Mouse (Mus musculus): ENCODE data around the gene Abhd4. TPM values are rescaled to one million over a fixed set of nuclear protein-coding genes. Genes with fewer than 3 reads are reported as not detected.

Abhd4 gene
- polyA plus RNA-seq, 1 experiment: 82.0 TPM

DNA sequence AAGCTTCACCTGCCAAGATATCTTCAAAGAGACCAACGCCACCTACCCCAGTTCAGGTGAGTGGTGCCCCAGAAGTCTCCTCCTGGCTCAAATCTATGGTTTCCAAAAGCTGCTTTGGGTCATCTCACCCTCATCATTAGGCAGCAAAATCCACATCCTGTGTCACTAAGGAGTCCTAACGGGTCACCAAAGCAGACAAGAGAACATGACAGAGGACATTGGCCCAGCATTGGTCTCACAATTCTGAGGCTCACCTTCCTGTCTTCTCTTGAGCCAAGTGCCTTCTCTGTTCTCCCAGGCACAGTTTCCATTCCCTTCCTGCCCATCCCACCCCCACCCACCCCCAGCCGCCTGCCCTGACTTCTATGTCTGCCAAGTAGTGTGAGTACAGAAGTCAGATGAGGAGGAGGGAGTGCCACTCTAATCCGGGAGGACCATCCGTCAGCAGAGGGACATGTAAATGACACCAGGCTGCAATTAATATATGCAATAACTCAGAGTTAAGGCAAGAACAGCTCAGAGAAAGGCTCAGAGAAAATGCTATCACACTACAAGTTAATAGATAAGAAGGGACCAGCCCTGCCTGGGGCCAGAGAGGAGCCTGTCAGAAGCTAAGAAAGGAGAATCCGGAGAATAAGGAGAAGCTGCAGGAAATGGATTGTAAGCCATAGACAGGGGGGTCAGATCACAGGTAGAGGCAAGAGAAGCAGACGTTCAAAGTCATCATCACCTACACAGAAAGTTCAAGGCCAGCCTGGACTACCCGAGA, 33.1 kb upstream of the Abhd4 start:
- TF ChIP-seq CTCF (IDR thresholded peaks at IDR 0.05; ENCODE audit: low read depth, low read length) (no peak), POLR2A (IDR thresholded peaks at IDR 0.05; ENCODE audit: borderline replicate concordance, low read depth, low read length) (no peak)
- no peak overlapping the region for H3K27ac ChIP-seq (ENCODE audit: insufficient read depth, low read depth, low read length)
- peaks cover 9% of the 10 kb centered on the region for H3K4me1 ChIP-seq (ENCODE audit: control insufficient read depth, insufficient read depth, low read length)
- no peak overlapping the region for H3K4me3 ChIP-seq (ENCODE audit: insufficient read depth, low read length)

- H3K27ac ChIP-seq (ENCODE audit: insufficient read depth, low read depth, low read length): no peak overlapping the region
- H3K4me1 ChIP-seq (ENCODE audit: control insufficient read depth, insufficient read depth, low read length): peaks cover 11% of the 10 kb centered on the region
- TF ChIP-seq POLR2A (IDR thresholded peaks at IDR 0.05; ENCODE audit: borderline replicate concordance, low read depth, low read length): no peak
- no peak for TF ChIP-seq CTCF (IDR thresholded peaks at IDR 0.05; ENCODE audit: low read depth, low read length)
- no peak overlapping the region for H3K4me3 ChIP-seq (ENCODE audit: insufficient read depth, low read length)
Observed at GRCm38 (mm10) chr14:54221641-54222040, 32.3 kb upstream of the Abhd4 start.

GRCm38 (mm10) chr14:54222289-54222727, 31.7 kb upstream of the Abhd4 start:
- TF ChIP-seq POLR2A (IDR thresholded peaks at IDR 0.05; ENCODE audit: borderline replicate concordance, low read depth, low read length) (no peak), CTCF (IDR thresholded peaks at IDR 0.05; ENCODE audit: low read depth, low read length) (no peak)
- Histone ChIP-seq H3K27ac (ENCODE audit: insufficient read depth, low read depth, low read length) (peak overlapping the region; percentile 19; the same call in 1 of the 2 replicates), H3K4me1 (ENCODE audit: control insufficient read depth, insufficient read depth, low read length) (peaks cover 16% of the 10 kb centered on the region), H3K4me3 (ENCODE audit: insufficient read depth, low read length) (no peak overlapping the region)

DNA sequence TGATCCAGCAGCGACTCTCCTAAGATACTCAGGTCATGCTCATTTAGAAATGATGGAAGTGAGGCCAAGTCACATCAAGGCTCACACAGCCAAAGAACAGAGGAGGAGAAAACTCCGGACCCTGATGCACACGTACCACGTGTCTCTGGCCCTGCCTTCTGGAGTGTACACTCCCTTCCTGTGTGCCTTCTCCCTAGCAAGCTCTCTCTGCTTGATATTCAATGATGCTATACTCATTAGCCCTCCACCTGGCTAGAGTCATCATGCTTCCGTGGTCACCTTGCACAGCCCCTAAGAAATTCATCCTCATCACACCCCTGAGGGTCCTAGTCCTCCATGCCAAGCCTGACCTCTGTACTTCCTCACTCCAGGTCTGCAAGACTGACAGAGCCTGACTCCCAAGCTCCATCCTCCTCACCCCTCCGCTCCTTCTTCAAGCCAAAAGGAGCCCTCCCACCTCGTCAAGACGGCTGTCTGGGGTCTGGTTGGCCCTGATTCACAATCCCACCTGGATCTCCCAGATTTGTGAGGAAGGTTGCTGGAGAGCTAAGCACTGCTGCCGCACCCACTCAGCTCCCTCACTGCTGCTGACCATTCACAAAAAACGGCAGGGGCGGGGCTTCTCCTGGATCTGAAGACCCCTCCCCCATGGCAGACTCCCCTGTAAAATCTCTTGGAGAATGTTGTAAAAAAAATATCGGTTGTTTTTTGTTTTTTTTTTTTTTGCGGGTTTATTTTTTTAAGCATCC, 30.5 kb upstream of the Abhd4 start:
- Histone ChIP-seq H3K4me1 (ENCODE audit: control insufficient read depth, insufficient read depth, low read length) (peaks cover 21% of the 10 kb centered on the region), H3K27ac (ENCODE audit: insufficient read depth, low read depth, low read length) (no peak overlapping the region), H3K4me3 (ENCODE audit: insufficient read depth, low read length) (no peak overlapping the region)
- TF ChIP-seq POLR2A (IDR thresholded peaks at IDR 0.05; ENCODE audit: borderline replicate concordance, low read depth, low read length): no peak
- TF ChIP-seq CTCF (IDR thresholded peaks at IDR 0.05; ENCODE audit: low read depth, low read length): no peak

DNA sequence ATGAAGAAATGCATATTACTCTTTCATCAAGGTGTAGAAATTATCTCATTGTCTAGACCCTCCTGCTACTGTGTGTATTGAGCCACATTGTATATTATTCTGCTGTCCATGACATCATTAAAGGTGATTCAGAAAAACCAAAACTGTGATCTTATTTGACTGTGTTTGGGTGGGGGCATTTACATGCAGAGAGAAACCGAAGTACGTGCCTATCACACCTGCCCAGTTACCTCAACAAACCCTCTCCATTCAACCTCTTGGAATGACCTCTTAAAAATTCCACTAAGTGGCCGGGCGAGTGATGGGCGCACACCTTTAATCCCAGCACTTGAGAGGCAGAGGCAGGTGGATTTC, 29.9 kb upstream of the Abhd4 start:
- H3K27ac ChIP-seq (ENCODE audit: insufficient read depth, low read depth, low read length): no peak overlapping the region
- H3K4me1 ChIP-seq (ENCODE audit: control insufficient read depth, insufficient read depth, low read length): peaks cover 21% of the 10 kb centered on the region
- TF ChIP-seq POLR2A (IDR thresholded peaks at IDR 0.05; ENCODE audit: borderline replicate concordance, low read depth, low read length) (no peak), CTCF (IDR thresholded peaks at IDR 0.05; ENCODE audit: low read depth, low read length) (no peak)
- no peak overlapping the region for H3K4me3 ChIP-seq (ENCODE audit: insufficient read depth, low read length)

DNA sequence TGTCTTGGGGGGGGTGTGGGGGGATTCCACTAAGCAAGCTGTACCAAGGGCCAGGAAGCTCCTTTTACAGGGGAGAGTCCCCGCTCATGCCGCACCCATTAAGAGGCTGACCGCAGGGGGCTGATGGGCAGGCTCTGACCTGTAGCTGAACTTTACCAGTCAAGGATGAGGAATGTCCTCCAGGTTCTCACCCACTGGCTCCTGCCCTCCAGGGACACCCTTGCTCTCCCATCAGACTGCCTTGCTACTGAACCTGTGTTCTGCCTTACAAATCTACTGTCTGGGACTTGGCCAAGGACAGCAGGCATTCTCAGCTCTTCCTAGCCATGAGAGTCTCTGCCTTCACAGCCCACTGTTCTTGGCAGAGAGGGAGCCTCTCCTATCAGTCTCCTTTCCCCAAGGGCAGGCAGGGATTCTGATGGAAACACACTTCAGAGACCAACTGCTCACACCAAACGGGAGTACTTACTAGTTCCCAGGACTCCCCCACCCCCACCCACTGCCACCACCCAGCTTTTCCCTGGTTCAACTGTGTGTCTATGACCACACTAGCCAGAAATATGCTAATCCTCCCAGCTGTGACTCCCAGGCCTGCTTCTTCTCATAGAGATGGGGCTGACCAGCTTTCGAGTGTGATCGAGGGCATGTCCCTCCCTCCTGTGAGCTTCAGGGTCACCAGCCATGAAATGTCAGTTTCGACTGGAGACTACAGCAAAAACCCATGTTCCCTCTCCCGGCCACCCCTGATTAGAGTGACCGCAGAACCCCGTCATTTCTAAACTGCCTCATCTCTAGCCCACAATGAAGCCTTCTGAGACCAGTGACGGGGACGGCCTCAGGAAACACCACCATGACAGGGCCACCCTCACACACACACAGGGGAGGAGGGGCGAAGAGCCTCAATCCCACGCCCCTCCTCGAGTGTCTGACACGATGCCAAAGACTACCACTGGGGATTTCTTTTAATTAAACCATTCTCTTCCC, 29.2 kb upstream of the Abhd4 start:
- no peak overlapping the region for H3K27ac ChIP-seq (ENCODE audit: insufficient read depth, low read depth, low read length)
- peaks cover 21% of the 10 kb centered on the region for H3K4me1 ChIP-seq (ENCODE audit: control insufficient read depth, insufficient read depth, low read length)
- TF ChIP-seq POLR2A (IDR thresholded peaks at IDR 0.05; ENCODE audit: borderline replicate concordance, low read depth, low read length) (no peak), CTCF (IDR thresholded peaks at IDR 0.05; ENCODE audit: low read depth, low read length) (no peak)
- H3K4me3 ChIP-seq (ENCODE audit: insufficient read depth, low read length): no peak overlapping the region

- Histone ChIP-seq H3K27ac (ENCODE audit: insufficient read depth, low read depth, low read length) (no peak overlapping the region), H3K4me1 (ENCODE audit: control insufficient read depth, insufficient read depth, low read length) (peaks cover 27% of the 10 kb centered on the region), H3K4me3 (ENCODE audit: insufficient read depth, low read length) (no peak overlapping the region)
- TF ChIP-seq POLR2A (IDR thresholded peaks at IDR 0.05; ENCODE audit: borderline replicate concordance, low read depth, low read length): no peak
- TF ChIP-seq CTCF (IDR thresholded peaks at IDR 0.05; ENCODE audit: low read depth, low read length): no peak
Observed at GRCm38 (mm10) chr14:54225725-54226124, 28.3 kb upstream of the Abhd4 start.

- H3K27ac ChIP-seq (ENCODE audit: insufficient read depth, low read depth, low read length): no peak overlapping the region
- peak overlapping the region; percentile 30; the same call in 1 of the 2 replicates for H3K4me3 ChIP-seq (ENCODE audit: insufficient read depth, low read length)
- peaks cover 40% of the 10 kb centered on the region for H3K4me1 ChIP-seq (ENCODE audit: control insufficient read depth, insufficient read depth, low read length)
- TF ChIP-seq CTCF (IDR thresholded peaks at IDR 0.05; ENCODE audit: low read depth, low read length): no peak
- no peak for TF ChIP-seq POLR2A (IDR thresholded peaks at IDR 0.05; ENCODE audit: borderline replicate concordance, low read depth, low read length)
Observed at GRCm38 (mm10) chr14:54226911-54227811, 26.8 kb upstream of the Abhd4 start.
